Mouse (Mus musculus): ENCODE measurements around the gene Zfyve1. TPM values are rescaled to one million over a fixed set of nuclear protein-coding genes. Genes with fewer than 3 reads are reported as not detected.

Zfyve1 gene
- polyA plus RNA-seq, 1 experiment = 50.2 TPM

DNA sequence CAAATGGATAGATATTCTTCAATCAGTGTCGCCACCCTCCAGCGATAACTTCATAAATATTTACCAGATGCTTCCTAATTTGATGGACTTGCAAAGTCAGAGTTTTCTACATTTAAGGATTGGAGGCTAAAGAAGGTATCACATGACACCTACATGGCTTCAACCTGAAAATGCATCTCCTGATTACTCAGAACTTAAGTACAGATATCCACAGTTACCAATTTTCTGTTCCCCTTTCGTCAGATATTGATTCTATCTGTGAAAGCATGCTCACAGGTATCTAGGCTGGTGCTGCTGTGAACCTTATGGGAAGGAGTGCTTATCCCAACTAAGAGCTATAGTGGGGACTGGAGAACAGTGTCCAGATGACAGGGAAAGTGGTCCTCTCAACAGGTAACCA is 34.4 kb downstream of the Zfyve1 start:
- WGBS = 96% methylated on average over 3 of the region's 3 CpGs
- no peak for DNase-seq
- TF ChIP-seq POLR2A (IDR thresholded peaks at IDR 0.05; ENCODE audit: control insufficient read depth, extremely low read depth, insufficient read depth, low read length, poor library complexity) (no peak), CTCF (IDR thresholded peaks at IDR 0.05; ENCODE audit: borderline replicate concordance, control insufficient read depth, extremely low read depth, insufficient read depth, low read length, poor library complexity) (no peak)
- H3K36me3 ChIP-seq (ENCODE audit: control insufficient read depth, insufficient read depth, low read length) = peaks cover 55% of the 10 kb centered on the region
- H3K27ac ChIP-seq (ENCODE audit: control insufficient read depth, insufficient read depth, low read length) = no peak overlapping the region
- no peaks in the 10 kb centered on the region for H3K27me3 ChIP-seq (ENCODE audit: control insufficient read depth, insufficient read depth, low read length)
- no peak overlapping the region for H3K4me3 ChIP-seq (ENCODE audit: control insufficient read depth, insufficient read depth, low read length)
- no peaks in the 10 kb centered on the region for H3K4me1 ChIP-seq (replicated peaks; ENCODE audit: control insufficient read depth, insufficient read depth, low read length)

DNA sequence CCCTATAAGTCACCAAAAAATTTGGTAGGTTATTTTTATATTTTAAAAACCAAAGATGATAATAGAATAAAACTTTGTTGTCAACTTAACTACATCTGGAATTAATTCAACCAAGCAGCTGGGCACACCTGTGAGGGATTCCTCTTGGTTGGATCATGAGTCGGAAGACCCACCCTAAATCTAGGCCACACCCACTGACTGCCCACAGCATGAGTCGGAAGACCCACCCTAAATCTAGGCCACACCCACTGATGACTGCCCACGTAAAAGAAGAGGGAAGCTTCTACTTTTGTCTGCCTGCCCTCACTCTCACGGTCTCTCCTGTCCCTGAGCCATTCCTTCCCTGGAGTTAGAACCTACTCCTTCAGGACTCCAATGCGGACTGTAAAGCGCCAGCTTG is 36.8 kb downstream of the Zfyve1 start:
- no peak for DNase-seq
- Histone ChIP-seq H3K27me3 (ENCODE audit: control insufficient read depth, insufficient read depth, low read length) (no peaks in the 10 kb centered on the region), H3K4me1 (replicated peaks; ENCODE audit: control insufficient read depth, insufficient read depth, low read length) (no peaks in the 10 kb centered on the region), H3K27ac (ENCODE audit: control insufficient read depth, insufficient read depth, low read length) (no peak overlapping the region), H3K4me3 (ENCODE audit: control insufficient read depth, insufficient read depth, low read length) (no peak overlapping the region), H3K36me3 (ENCODE audit: control insufficient read depth, insufficient read depth, low read length) (peaks cover 46% of the 10 kb centered on the region)
- 93% methylated on average over 6 of the region's 6 CpGs for WGBS
- TF ChIP-seq CTCF (IDR thresholded peaks at IDR 0.05; ENCODE audit: borderline replicate concordance, control insufficient read depth, extremely low read depth, insufficient read depth, low read length, poor library complexity) (no peak), POLR2A (IDR thresholded peaks at IDR 0.05; ENCODE audit: control insufficient read depth, extremely low read depth, insufficient read depth, low read length, poor library complexity) (no peak)

GRCm38 (mm10) chr12:83558496-83558895 is 38.5 kb downstream of the Zfyve1 start:
- no peaks in the 10 kb centered on the region for H3K4me1 ChIP-seq (replicated peaks; ENCODE audit: control insufficient read depth, insufficient read depth, low read length)
- H3K4me3 ChIP-seq (ENCODE audit: control insufficient read depth, insufficient read depth, low read length) = no peak overlapping the region
- TF ChIP-seq CTCF (IDR thresholded peaks at IDR 0.05; ENCODE audit: borderline replicate concordance, control insufficient read depth, extremely low read depth, insufficient read depth, low read length, poor library complexity) = no peak
- no peak for TF ChIP-seq POLR2A (IDR thresholded peaks at IDR 0.05; ENCODE audit: control insufficient read depth, extremely low read depth, insufficient read depth, low read length, poor library complexity)
- no peak for DNase-seq
- 97% methylated on average over 7 of the region's 7 CpGs for WGBS
- H3K36me3 ChIP-seq (ENCODE audit: control insufficient read depth, insufficient read depth, low read length) = peaks cover 54% of the 10 kb centered on the region
- H3K27me3 ChIP-seq (ENCODE audit: control insufficient read depth, insufficient read depth, low read length) = no peaks in the 10 kb centered on the region
- no peak overlapping the region for H3K27ac ChIP-seq (ENCODE audit: control insufficient read depth, insufficient read depth, low read length)

DNA sequence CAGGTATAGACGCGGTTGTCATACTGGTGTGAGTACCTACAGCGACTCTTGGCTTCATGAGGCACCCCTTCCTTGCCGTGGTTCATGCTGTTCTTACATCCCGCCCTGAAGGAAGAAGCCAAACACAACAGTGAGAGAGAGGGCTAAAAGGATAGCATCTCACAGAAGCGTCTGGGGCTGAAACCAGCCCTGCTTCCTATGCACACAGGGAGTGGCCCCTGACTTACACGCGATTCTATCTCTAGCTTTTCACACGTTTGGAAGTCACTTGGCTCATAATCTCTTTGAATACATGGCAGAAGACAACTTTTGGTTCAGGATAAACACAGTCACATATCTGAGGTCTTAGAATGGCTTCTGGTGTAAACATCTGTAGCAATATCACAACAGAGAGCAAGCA is 41.4 kb downstream of the Zfyve1 start:
- DNase-seq = no peak
- no peak overlapping the region for H3K4me3 ChIP-seq (ENCODE audit: control insufficient read depth, insufficient read depth, low read length)
- no peaks in the 10 kb centered on the region for H3K4me1 ChIP-seq (replicated peaks; ENCODE audit: control insufficient read depth, insufficient read depth, low read length)
- H3K27ac ChIP-seq (ENCODE audit: control insufficient read depth, insufficient read depth, low read length) = peak overlapping the region; percentile 27; the same call in 1 of the 2 replicates
- peaks cover 51% of the 10 kb centered on the region for H3K36me3 ChIP-seq (ENCODE audit: control insufficient read depth, insufficient read depth, low read length)
- TF ChIP-seq CTCF (IDR thresholded peaks at IDR 0.05; ENCODE audit: borderline replicate concordance, control insufficient read depth, extremely low read depth, insufficient read depth, low read length, poor library complexity) = no peak
- TF ChIP-seq POLR2A (IDR thresholded peaks at IDR 0.05; ENCODE audit: control insufficient read depth, extremely low read depth, insufficient read depth, low read length, poor library complexity) = no peak
- WGBS = 58% methylated on average over 9 of the region's 9 CpGs
- H3K27me3 ChIP-seq (ENCODE audit: control insufficient read depth, insufficient read depth, low read length) = no peaks in the 10 kb centered on the region

DNA sequence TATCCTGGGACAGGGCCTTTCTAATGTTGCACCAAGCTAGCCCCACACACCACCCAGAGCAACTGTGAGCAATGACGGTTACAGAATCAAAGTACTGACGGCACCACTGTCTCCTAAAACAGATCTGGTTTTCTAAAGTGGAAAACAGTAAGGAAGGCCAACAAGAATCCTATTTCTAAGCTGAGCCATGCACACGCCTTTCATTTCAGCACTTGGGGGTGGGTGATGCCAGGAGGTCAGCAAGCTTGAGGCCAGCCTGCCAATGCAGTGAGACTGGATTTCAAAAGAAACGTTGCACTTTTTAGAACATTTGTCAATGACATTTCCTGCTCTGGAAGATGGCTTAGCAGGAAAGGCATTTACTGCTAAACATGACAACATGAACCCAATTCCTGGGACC is 43.2 kb downstream of the Zfyve1 start:
- TF ChIP-seq POLR2A (IDR thresholded peaks at IDR 0.05; ENCODE audit: control insufficient read depth, extremely low read depth, insufficient read depth, low read length, poor library complexity) = no peak
- TF ChIP-seq CTCF (IDR thresholded peaks at IDR 0.05; ENCODE audit: borderline replicate concordance, control insufficient read depth, extremely low read depth, insufficient read depth, low read length, poor library complexity) = no peak
- peaks cover 56% of the 10 kb centered on the region for H3K36me3 ChIP-seq (ENCODE audit: control insufficient read depth, insufficient read depth, low read length)
- no peaks in the 10 kb centered on the region for H3K27me3 ChIP-seq (ENCODE audit: control insufficient read depth, insufficient read depth, low read length)
- no peak for DNase-seq
- 91% methylated on average over 4 of the region's 4 CpGs for WGBS
- H3K4me1 ChIP-seq (replicated peaks; ENCODE audit: control insufficient read depth, insufficient read depth, low read length) = no peaks in the 10 kb centered on the region
- H3K27ac ChIP-seq (ENCODE audit: control insufficient read depth, insufficient read depth, low read length) = no peak overlapping the region
- H3K4me3 ChIP-seq (ENCODE audit: control insufficient read depth, insufficient read depth, low read length) = no peak overlapping the region

DNA sequence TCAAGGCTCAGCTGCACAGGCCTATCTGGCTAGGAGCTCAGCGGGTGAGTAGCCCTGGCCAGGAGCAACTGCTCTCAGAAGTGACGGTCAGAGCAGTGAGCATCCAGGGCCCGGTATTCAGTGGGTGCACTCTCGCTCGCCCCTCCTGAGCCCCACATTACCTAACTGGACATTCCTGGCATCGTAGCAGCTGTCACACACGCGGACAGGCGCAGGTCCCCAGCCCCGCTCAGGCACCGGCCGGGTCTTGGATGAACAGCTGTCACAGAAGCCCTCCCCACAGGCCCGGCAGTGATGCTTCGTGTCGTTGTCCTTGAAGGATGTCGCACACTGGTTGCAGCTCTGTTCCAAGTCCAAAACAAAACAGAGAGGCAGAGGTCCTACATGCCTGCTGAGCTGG is 45.7 kb downstream of the Zfyve1 start:
- H3K27me3 ChIP-seq (ENCODE audit: control insufficient read depth, insufficient read depth, low read length) = no peaks in the 10 kb centered on the region
- TF ChIP-seq CTCF (IDR thresholded peaks at IDR 0.05; ENCODE audit: borderline replicate concordance, control insufficient read depth, extremely low read depth, insufficient read depth, low read length, poor library complexity) (no peak), POLR2A (IDR thresholded peaks at IDR 0.05; ENCODE audit: control insufficient read depth, extremely low read depth, insufficient read depth, low read length, poor library complexity) (no peak)
- DNase-seq = no peak
- 98% methylated on average over 16 of the region's 16 CpGs for whole genome bisulfite sequencing
- H3K4me3 ChIP-seq (ENCODE audit: control insufficient read depth, insufficient read depth, low read length) = no peak overlapping the region
- H3K27ac ChIP-seq (ENCODE audit: control insufficient read depth, insufficient read depth, low read length) = no peak overlapping the region
- peaks cover 48% of the 10 kb centered on the region for H3K36me3 ChIP-seq (ENCODE audit: control insufficient read depth, insufficient read depth, low read length)
- H3K4me1 ChIP-seq (replicated peaks; ENCODE audit: control insufficient read depth, insufficient read depth, low read length) = no peaks in the 10 kb centered on the region

- TF ChIP-seq POLR2A (IDR thresholded peaks at IDR 0.05; ENCODE audit: control insufficient read depth, extremely low read depth, insufficient read depth, low read length, poor library complexity) (no peak), CTCF (IDR thresholded peaks at IDR 0.05; ENCODE audit: borderline replicate concordance, control insufficient read depth, extremely low read depth, insufficient read depth, low read length, poor library complexity) (no peak)
- no peak overlapping the region for H3K4me3 ChIP-seq (ENCODE audit: control insufficient read depth, insufficient read depth, low read length)
- H3K27ac ChIP-seq (ENCODE audit: control insufficient read depth, insufficient read depth, low read length) = no peak overlapping the region
- H3K36me3 ChIP-seq (ENCODE audit: control insufficient read depth, insufficient read depth, low read length) = peaks cover 10% of the 10 kb centered on the region
- H3K4me1 ChIP-seq (replicated peaks; ENCODE audit: control insufficient read depth, insufficient read depth, low read length) = no peaks in the 10 kb centered on the region
- DNase-seq = no peak
- no peaks in the 10 kb centered on the region for H3K27me3 ChIP-seq (ENCODE audit: control insufficient read depth, insufficient read depth, low read length)
These were observed 52.2 kb downstream of the Zfyve1 start for GRCm38 (mm10) chr12:83544791-83545190.

All from thymus, adult 2 months (tissue).